Mouse (Mus musculus) natural killer cell, adult 2 months (primary cell): ENCODE results near the gene Wdfy3.
"Not testable (repeated sequence)": the region's sequence is repeated elsewhere in the genome, so short reads cannot be mapped to it uniquely, and the experiment has no call there.

Experiments used
- DNase-seq, 2 experiments: peaks; one replicate each; pipeline ENCODE4 v3.0.0; 2022; ENCODE audit warnings: low spot score in 2 of 2

Wdfy3 gene

DNA sequence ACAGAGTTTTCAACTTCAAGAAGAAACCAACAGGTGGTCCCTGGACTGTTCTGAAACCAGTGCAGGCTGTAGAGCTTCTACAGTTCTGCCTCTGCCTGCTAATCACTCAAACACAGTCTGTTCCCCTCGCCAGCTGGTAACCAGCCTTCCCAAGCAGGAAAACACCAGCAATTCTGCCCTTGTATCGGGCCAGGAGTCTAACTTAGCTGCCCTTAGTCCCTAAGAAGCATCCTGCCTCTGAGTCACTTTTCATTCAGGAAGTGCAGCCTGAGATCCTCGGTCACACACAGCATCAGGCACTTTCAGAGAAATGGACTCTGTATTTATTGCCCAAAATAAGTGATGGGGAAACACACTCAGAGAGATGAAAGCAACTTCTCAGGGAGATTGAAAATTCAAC is 66.3 kb downstream of the Wdfy3 start:
- no peak for DNase-seq

DNA sequence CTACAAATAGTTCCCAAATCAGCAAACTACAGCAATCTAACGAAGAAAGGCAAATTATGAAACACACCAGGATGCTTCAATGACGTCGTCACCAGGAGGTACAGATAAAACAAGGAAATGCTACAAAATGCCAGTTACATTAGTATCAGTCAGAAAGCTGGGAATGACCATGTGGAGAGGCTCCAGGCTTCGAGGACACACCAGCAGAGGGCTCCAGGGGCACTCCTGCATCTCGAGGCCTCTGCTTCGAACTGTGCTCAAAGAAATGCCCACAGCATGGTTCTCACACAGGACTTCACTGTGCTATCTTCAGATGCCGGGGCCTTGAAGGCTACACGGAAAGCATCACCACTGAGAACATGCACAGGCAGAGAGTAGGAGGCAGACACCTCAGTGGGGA is 68.7 kb downstream of the Wdfy3 start:
- DNase-seq = no peak

DNA sequence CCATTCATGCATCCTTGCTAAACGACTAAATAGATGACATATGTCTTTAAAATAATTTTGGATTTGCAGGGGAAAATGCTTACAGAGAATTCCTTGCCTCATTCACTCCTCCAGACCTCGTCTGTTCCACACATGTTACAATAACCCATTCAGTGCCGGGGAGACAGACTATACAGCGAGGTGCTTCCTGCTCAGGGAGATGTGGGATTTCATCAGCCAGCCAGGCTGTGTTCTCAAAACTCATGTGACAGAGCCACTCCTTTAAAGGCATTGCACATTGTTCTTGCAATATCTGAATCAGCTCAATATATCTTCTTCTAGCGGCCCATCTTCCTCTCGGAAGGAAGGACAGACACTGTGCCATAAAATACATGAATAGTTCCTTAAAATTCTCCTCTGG is 70.8 kb downstream of the Wdfy3 start:
- no peak for DNase-seq

DNA sequence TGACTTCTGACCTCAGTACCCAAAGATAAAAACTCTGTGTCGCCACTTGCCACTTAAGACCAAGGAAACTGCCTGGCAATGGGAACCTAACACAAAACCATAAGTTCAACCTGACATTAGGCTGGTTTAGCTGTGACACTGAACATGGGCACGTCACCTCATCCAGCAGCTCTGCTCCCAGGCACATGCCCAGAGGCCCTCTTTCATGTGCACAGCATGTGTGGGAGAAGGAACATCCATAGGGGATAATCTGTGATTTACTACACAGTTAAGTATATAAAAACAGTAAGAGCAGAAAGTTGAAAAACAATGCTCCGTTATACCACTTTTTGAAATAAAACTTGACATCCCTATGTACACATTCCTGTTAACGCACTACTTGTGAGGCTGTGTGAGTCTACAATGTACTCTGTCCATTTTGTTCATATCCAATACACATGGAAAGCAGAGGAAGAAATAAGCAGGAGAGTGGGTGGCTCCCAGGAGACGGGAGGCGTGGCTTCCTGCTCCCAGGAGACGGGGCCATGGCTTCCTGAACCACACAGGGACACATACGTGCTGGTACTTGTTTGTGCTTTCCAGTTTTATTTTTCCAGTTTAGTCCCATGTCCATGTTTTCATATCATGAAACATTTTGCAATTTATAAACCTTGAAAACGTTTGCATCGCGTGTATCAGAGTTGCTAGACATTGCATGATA is 73.5 kb downstream of the Wdfy3 start:
- no peak for DNase-seq

DNA sequence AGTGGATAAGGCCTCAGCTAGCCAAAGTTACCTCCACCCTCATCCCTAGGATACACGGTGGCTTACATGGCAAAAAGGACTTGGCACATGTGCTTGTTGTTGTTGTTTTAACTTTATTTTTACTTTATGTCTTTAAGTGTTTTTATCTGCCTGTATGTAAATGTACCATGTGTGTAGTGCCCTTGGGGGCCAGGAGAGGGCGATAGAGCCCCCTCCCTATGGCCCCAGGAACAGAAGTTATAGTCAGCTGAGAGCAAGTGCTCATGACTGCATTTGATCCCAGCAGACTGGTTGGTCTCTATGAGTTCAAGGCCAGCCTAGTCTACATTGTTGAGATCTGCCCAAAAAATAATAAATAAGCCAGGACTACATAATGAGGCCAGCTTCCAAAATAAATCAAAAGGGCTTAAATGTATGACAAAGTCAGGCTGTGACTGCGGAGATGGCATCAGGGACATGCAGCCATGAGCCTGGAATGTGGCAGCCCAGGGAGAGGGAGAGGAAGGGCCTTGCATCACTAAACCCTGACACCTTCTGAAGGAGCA is 74.2 kb downstream of the Wdfy3 start:
- no peak for DNase-seq

DNA sequence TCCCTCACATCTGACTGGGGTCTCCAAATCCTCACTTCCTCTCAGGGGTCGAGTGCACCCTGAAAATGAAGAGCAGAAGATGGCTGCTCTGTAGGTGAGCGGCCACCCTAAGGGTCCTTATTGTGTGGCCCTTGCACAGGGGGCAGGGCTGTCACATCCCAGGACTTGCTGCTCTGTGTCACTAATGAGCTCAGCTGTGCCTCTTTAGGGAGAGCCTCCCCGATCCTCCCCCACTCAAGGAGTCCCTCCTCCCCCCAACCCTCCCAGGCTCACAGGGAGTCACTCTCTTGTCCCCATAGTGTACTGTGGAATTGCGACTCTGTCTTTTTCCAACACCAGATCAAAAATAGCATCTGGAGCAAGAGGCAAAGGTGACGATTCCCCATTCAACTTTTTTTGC is 75.7 kb downstream of the Wdfy3 start:
- DNase-seq = no peak

DNA sequence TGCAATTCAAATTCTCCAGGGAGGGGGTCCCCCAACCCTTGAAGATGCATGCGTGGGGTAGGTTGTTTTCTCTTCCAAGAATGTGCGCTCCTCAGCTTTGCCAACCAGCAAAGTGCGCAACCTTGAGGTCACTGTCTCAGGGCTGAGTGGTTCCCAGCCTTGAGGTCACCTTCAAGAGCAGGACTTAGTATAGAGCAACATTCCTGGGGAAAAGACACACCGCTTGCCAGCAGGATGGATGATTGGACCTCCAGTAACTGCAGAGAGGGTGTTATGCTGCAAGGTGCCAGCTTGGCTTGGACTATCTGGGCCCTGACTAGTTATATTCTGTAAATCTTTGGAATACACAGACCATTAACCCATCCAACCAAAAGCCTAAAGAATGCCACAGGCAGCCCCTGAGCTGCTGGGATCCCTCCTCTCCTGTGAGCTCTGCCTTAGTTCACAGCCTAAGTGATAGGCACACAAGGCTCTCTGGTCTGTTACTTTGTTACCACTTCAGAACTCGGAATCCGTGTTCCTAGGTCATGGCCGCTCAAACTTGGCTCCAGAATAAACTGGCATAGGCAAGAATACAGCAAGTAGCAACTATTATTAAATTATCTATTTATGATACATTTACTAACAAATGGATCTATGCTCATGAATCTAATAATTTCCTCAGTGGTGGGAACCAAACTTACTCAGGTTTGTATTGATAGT is 76.6 kb downstream of the Wdfy3 start:
- DNase-seq = no peak

DNA sequence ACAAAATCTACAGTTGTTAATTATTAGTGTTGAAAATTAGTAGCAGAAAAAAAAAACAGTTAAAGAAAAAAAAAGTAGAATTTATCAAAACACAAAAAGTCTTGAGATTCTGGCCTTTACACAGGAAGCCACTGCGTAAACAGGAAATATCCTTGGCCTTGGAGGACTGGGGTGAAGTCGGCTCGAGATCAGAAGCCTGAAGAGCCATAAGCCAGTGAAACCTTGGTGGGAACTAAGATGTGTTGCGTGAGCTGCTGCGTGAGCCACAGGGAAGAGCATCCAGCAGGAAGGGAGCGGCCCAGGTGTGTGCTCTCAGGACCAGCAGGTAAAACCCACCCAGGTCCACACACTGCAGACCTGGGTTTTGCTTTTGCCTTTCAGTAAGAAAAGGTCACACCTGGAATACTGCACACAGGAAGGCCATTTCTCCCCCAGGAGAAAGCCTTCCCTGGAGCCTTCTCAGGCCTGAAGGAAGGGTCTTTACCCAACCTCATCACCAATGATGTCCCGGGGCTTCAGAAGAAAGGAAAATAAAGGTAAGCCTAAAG is 79.3 kb downstream of the Wdfy3 start:
- no peak for DNase-seq

DNA sequence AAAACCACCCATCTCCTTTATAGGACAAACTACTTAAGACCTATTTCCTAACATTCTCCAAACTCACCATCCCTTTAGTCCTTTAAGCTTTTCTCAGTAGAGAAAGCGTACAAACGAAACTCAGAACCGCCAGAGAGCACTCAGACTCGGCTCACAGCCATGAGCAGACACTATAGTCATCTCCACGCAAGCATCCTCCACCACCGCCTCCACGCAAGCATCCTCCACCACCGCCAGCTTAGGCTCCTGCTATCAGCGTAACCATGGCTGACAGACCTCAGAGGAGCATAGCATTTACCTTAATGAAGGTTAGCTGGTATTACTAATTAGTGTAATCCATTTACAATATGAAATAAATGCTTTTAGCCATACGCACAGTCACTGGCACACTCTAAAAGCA is 81.2 kb downstream of the Wdfy3 start:
- no peak for DNase-seq

DNA sequence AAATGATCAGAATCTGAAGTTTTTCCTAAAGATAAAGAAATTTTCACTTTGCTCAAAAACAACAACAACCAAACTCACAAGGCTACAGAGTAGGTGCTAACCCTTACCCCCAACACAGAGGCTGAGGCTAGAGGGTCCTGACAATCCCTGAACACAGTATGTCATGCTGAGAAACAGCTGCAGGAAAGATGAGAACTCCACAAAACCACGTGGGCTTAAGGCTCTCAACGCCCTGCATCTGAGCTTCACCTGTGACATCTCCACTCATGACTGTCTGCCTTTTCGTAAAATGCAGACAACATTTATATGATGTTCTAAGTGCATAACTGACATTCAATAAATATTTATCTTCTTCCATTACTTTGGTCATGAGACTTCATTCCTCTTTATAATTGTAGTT is 83.0 kb downstream of the Wdfy3 start:
- DNase-seq = no peak

DNA sequence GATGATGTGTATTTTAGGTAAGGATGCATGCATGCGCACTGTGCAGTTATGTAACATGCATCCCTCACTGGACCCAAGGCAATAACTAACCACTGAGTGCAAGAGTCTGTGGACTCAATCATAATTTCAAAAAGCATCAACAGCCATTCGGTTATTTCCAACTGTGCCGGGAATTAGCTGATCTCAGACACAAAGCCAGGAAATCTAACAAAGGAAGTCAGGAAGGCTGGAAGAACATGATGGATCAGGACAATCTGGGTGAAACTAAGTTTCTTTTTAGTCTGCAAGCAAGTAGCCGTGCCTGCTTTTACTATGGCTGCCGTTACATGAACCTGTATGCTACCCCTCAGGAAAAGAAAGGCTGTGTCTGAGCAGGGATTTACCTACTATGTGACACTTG is 87.5 kb downstream of the Wdfy3 start:
- no peak for DNase-seq

DNA sequence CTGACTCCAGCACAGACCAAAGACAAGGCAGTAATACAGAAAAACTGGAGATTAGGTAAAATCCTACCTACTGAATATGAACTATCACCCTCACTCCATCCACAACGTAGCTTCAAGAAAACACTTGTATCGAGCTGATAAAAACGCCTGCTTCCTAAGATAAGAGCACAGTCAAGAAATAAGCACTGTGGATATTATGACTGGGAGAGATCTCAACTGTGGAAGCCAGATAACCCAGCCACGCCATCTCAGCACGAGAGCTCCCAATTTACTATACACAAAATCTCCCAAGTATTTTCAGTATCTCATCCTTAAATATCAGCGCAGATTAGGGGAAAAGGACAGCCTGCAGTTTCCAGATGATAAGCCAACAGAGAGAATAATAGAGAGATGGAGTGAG is 90.1 kb downstream of the Wdfy3 start:
- no peak for DNase-seq

DNA sequence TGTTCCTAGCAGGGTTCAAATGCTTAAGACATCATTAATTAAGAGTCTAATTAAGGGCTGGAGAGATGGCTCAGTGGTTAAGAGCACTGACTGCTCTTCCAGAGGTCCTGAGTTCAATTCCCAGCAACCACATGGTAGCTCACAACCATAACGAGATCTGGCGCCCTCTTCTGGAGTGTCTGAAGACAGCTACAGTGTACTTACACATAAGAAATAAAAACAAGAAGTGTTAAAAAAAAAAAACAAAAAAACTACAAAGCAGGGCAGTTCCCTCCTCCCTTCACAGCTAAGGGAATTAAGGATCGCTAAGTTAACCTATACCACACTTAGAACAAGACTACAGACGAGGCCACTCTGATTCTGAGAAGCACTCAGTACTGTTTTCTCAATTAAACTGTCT is 97.1 kb downstream of the Wdfy3 start:
- not testable (repeated sequence) for DNase-seq

DNA sequence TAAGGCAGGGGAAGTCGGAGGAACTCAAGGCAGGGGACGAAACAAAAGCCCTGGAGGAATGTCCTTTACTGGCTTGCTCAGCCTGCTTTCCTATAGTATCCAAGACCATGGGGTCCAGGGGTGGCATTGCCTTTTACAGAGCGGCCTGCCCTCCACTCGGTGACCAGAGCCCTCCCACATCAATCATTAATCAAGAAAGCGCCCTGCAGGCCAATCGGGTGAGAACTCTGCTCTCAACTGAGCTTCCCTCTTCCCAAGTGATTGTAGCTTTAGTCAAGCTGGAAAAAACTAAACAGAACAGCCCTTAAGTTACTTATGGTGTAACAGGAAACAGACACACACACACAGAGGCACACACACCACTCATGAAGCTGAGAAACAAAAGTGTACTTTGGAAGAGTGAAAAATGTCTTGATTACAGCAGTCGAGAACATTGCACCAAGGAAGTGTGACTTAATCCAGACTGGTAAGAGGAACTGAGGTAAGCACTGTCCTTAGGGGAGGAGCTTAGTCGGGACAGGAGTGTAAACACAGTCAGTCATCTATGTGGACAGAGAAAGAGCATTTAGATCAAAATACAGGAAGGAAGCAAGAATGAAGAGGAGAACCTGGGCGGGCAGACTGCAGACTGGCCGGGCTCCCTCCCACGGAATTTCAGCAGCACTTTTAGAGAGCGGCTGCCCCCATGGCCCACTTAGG is 101.4 kb downstream of the Wdfy3 start:
- DNase-seq = no peak

DNA sequence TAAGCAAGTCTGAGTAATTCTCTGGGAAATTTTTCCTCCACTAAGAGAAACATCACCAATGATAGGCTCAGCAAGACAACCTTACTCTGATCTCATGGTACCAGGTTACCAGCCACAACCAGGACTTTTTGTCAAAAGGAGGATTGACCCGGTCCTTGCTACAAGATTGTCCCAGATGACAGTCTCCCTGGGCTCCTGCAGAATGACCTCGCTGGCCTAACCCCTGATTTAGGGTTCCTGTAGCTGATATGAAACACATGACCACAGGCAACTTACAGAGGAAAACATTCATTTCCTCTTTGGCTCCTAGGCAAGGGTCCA is 101.9 kb downstream of the Wdfy3 start:
- DNase-seq = no peak

DNA sequence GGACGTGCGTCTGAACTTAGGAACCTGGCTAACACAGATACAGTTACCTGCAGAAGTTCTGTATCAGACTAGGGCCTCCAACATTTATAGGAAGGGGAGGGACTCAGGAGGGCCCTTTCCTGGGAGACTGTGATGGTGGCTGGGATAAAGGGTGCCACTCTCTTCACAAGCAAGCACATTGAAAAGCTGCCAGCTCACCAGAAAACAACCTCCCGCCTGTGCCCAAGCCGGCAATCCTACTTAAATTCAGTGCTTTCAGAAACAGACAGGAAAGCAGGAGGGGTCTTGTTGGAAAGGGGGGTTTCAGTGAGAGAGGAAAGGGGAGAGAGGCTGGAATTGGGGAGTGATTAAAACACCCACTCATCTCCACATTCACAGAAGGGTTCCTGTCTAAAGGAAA is 106.9 kb downstream of the Wdfy3 start:
- no peak for DNase-seq

DNA sequence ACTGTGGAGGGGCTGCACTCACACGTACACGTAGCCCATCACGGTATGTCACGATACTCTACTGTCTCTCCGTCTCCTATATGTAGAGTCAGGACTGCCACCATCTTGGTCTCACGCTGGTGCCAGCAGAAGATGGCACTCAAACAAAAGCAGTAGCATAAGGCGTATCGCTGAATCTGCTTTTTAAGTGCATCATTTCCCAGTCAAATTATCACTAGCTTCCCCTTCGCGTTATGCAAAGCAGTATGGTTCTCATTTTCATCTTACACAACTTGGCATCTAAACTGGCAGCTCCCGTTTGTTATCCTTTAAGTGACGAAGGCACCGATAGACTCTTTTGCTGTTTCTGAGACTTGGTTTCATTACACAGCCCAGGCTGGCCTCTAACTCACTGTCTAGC is 110.4 kb downstream of the Wdfy3 start:
- no peak for DNase-seq

DNA sequence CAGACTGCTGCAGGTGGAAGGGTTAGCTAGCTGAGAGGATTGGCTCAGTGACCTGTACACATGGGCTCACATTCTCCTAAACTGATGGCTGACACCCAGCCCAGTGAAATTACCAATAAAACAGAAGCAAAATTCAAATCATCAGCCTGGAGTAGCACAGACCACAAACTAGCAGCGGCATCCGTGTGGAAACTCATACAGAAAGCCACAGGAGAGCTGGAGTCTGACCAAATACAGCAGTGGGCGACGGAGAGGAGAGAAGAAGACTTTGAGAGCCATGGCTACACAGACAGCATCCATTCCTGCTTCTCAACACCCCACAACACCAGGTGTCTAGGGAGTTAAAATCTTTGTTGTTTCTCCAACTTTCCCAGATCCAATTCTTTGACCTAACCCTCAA is 110.8 kb downstream of the Wdfy3 start:
- DNase-seq = no peak

DNA sequence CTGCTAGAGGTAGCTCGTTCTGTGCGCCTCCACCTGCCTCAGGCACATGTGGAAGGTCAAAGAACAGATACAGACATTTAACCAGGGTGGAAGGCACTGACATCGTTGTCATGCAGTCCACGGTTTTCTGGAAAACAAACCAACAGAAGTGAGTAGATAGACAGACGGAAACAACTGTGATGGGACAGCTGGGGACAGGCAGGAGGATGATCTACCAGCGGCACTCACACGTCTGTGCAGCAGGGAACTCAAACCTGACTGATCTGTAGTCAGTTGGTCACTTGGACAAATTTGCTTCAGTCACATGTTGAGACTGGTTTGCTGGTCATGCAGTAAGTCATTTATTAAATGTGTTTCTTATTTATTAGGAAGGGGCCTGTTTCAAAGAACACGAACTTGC is 112.3 kb downstream of the Wdfy3 start:
- DNase-seq = no peak

DNA sequence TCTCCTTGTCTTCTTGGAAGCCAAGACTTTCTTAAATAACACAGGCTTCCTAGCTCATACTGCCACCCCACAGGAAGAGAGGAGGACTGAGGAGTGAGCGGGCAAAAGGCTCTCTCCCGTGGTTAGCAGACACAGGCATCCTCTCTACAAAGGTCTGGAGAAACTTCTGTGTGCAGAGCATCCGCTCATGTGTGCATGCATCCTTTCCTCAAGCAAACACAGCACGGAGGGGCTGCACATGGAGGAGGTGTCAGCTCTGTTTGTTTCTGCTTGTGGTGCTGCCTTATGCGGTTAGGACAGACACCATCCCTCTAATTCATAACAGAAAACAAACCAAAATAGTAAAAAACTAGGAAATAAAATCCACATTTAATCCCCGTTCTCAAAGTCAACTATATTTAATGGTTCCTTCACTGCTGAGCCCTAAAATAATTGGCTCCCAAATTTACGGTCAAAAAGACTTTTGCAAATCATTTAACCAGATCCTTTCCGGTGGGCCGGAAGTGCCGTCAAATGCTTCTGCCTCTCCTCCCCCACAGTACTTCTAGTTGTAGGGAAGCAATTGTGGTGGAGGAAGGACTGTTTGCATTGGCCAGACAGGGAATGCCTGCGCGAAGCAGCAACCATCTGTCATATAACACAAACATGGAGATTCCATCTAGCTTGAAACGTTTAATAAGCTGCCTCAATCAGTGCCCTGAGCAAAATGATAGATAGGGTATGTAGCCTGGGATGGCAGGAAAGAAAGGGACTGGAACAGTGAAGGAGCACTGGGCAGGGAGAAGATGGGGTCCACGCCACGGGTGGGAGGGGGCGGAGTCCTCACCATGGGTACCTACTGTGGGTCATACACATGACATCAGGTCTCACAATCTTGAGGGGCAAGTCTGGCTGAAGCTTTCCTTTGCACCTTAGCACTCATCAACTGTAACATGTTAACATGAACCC is 115.1 kb downstream of the Wdfy3 start:
- no peak for DNase-seq

DNA sequence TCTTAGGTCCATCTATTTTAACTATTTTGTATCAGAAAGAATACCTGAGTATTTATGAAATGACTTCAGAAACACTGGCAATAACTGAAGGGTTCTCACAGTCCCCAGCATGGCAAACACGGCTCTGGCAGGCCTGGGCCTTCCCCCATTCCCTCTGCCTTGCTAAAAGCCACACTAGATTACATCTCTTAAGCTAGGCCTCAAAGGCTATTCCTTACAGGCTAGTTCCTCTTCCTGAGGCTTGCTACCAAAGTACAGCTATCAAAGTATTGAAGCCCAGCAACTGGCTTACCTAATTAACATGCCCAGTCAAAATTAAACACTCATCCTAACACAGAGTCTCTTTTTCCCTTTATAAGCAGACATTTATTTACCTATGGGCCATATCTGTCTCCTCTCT is 117.8 kb downstream of the Wdfy3 start:
- no peak for DNase-seq

DNA sequence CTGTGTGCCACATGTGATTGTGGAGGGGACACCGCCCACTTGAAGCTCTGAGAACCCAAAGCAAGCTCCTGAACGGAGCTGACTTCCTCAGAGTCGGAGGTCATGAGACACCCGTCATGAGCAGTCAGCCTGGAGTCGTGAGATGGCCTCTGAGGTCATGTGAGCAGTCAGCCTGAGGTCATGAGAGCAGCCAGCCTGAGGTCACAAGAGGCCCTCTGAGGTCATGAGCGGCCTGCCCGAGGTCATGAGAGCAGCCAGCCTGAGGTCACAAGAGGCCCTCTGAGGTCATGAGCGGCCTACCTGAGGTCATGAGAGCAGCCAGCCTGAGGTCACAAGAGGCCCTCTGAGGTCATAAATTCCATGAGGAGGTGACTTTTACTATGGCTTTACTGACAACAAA is 120.4 kb downstream of the Wdfy3 start:
- DNase-seq = no peak
